8 mouse cellular contexts compared by ENCODE assay signal in genomic region chr1:43827763-43828194, GRCm38 (mm10). TPM values are rescaled to one million over a fixed set of nuclear protein-coding genes. Genes with fewer than 3 reads are reported as not detected.
A peak's percentile ranks its signal among the peaks of the same experiment; 100 is the strongest.
DNase-seq lines count a peak whose midpoint lies in the region; ATAC-seq and TF ChIP-seq lines count a peak whose summit lies in the region.

Gene Uxs1, minus strand, starts transcription at chr1:43827800.

- H3K36me3 ChIP-seq in ES-Bruce4 (ENCODE audit: control insufficient read depth, insufficient read depth, low read length, poor library complexity, severe bottlenecking), result no peaks in the 10 kb centered on the region
- H3K36me3 ChIP-seq in forebrain, embryonic 13.5 days (ENCODE audit: poor library complexity, severe bottlenecking), result no peaks in the 10 kb centered on the region
- no peaks in the 10 kb centered on the region for H3K36me3 ChIP-seq in liver, postnatal 0 days (replicated peaks; ENCODE audit: insufficient read depth, low read length)
- H3K36me3 ChIP-seq in neural tube, embryonic 14.5 days (ENCODE audit: control insufficient read depth, insufficient read depth, low read length), result no peaks in the 10 kb centered on the region

- peak within 1 kb of the TSS; percentile 95 for H3K4me2 ChIP-seq in forebrain, embryonic 13.5 days
- peak within 1 kb of the TSS; percentile 85 for H3K4me2 ChIP-seq in liver, postnatal 0 days (ENCODE audit: low read depth, low read length)
- H3K4me2 ChIP-seq in neural tube, embryonic 14.5 days (ENCODE audit: low read depth, low read length), result peak within 1 kb of the TSS; percentile 94

- no peaks in the 10 kb centered on the region for H3K9me3 ChIP-seq in ES-Bruce4 (replicated peaks; ENCODE audit: control insufficient read depth, insufficient read depth, low read length, poor library complexity, severe bottlenecking)
- H3K9me3 ChIP-seq in forebrain, embryonic 13.5 days (replicated peaks), result no peaks in the 10 kb centered on the region
- no peaks in the 10 kb centered on the region for H3K9me3 ChIP-seq in liver, postnatal 0 days (ENCODE audit: low read length)
- H3K9me3 ChIP-seq in neural tube, embryonic 14.5 days (ENCODE audit: control insufficient read depth, low read length), result no peaks in the 10 kb centered on the region

- H3K27ac ChIP-seq in ES-Bruce4 (ENCODE audit: insufficient read depth, low read length), result no peak within 1 kb of the TSS
- peak within 1 kb of the TSS; percentile 91 for H3K27ac ChIP-seq in forebrain, embryonic 13.5 days
- peak within 1 kb of the TSS; percentile 79 for H3K27ac ChIP-seq in liver, postnatal 0 days (ENCODE audit: low read depth)
- peak within 1 kb of the TSS; percentile 92 for H3K27ac ChIP-seq in neural tube, embryonic 14.5 days (ENCODE audit: low read depth, low read length)

- no peaks in the 10 kb centered on the region for H3K4me1 ChIP-seq in ES-Bruce4 (ENCODE audit: control insufficient read depth, insufficient read depth, low read length)
- peaks cover 33% of the 10 kb centered on the region for H3K4me1 ChIP-seq in forebrain, embryonic 13.5 days
- peaks cover 5% of the 10 kb centered on the region; the same call in 1 of the 2 replicates for H3K4me1 ChIP-seq in liver, postnatal 0 days (ENCODE audit: insufficient read depth)
- peaks cover 15% of the 10 kb centered on the region for H3K4me1 ChIP-seq in neural tube, embryonic 14.5 days (ENCODE audit: control insufficient read depth, insufficient read depth, low read length)

- no peak for TF ChIP-seq CTCF in ES-Bruce4 (IDR thresholded peaks at IDR 0.05; ENCODE audit: low read depth, low read length)
- no peak for TF ChIP-seq CTCF in liver, postnatal 0 days (IDR thresholded peaks at IDR 0.05; ENCODE audit: low read depth)

- TF ChIP-seq EP300 in ES-Bruce4 (IDR thresholded peaks at IDR 0.05; ENCODE audit: insufficient read depth, low read depth, low read length), result peak; percentile 39; the same call in 1 of the 2 replicates
- TF ChIP-seq EP300 in liver, postnatal 0 days (IDR thresholded peaks at IDR 0.05; ENCODE audit: low read depth), result no peak

- H3K27me3 ChIP-seq in ES-Bruce4 (ENCODE audit: control insufficient read depth, insufficient read depth, low read length, poor library complexity, severe bottlenecking), result no peaks in the 10 kb centered on the region
- H3K27me3 ChIP-seq in forebrain, embryonic 13.5 days, result no peaks in the 10 kb centered on the region
- no peaks in the 10 kb centered on the region for H3K27me3 ChIP-seq in liver, postnatal 0 days (ENCODE audit: insufficient read depth, low read length)
- no peaks in the 10 kb centered on the region for H3K27me3 ChIP-seq in neural tube, embryonic 14.5 days (ENCODE audit: control insufficient read depth, insufficient read depth, low read length)

- peak; percentile 89 for ATAC-seq in cerebellum, adult (ENCODE audit: insufficient number of reproducible peaks, low FRiP score, low TSS enrichment)
- ATAC-seq in forebrain, embryonic 13.5 days, result peak; percentile 99
- peak; percentile 96 for ATAC-seq in liver, postnatal 0 days
- ATAC-seq in neural tube, embryonic 14.5 days (ENCODE audit: low read depth), result peak; percentile 98

- intact Hi-C loops in heart, postnatal 10 days (cut with DNase I), result loop anchor here (5.0 kb wide), 3 partner anchors 50 to 275 kb away; partner anchors contain the start of genes Tex30 and Tpp2

- TF ChIP-seq POLR2A in ES-Bruce4 (IDR thresholded peaks at IDR 0.05; ENCODE audit: insufficient read depth, low read length), result peak; percentile 73

- DNase-seq in heart, postnatal 10 days, result peak; percentile 99
- peak; percentile 84 for DNase-seq in large intestine, adult 2 months (ENCODE audit: low read depth, low spot score)
- DNase-seq in liver, postnatal 0 days, result peak; percentile 98
- DNase-seq in testis, postnatal 10 days (ENCODE audit: low spot score), result peak; percentile 98

- peak within 1 kb of the TSS; percentile 72 for H3K9ac ChIP-seq in ES-Bruce4 (ENCODE audit: low read depth, poor library complexity, severe bottlenecking)
- peak within 1 kb of the TSS; percentile 94 for H3K9ac ChIP-seq in forebrain, embryonic 13.5 days
- peak within 1 kb of the TSS; percentile 84 for H3K9ac ChIP-seq in liver, postnatal 0 days (replicated peaks)
- H3K9ac ChIP-seq in neural tube, embryonic 14.5 days (replicated peaks; ENCODE audit: low read depth, low read length), result peak within 1 kb of the TSS; percentile 83

- under 1% methylated on average over 41 of the region's 41 CpGs for WGBS in forebrain, embryonic 13.5 days
- WGBS in large intestine, adult 2 months, result under 1% methylated on average over 40 of the region's 41 CpGs
- WGBS in liver, postnatal 0 days (ENCODE audit: insufficient replicate concordance), result under 1% methylated on average over 32 of the region's 41 CpGs
- WGBS in neural tube, embryonic 14.5 days, result under 1% methylated on average over 36 of the region's 41 CpGs

- H3K4me3 ChIP-seq in ES-Bruce4 (ENCODE audit: low read depth, low read length), result peak within 1 kb of the TSS; percentile 77
- peak within 1 kb of the TSS; percentile 93 for H3K4me3 ChIP-seq in forebrain, embryonic 13.5 days
- H3K4me3 ChIP-seq in liver, postnatal 0 days (ENCODE audit: low read depth, low read length), result peak within 1 kb of the TSS; percentile 91
- H3K4me3 ChIP-seq in neural tube, embryonic 14.5 days (ENCODE audit: low read depth, low read length), result peak within 1 kb of the TSS; percentile 89

RNA-seq across cellular contexts. Expression of gene Uxs1, which starts in this region (rescaled TPM):
- polyA plus RNA-seq in ES-Bruce4 (2011; ENCODE audit: insufficient read depth, insufficient read length, low read depth, missing spikeins), result 23.9 and 24.4 TPM in 2 replicates
- polyA plus RNA-seq in forebrain, embryonic 13.5 days (2015; fragmentation: Nextera tagmentation; extraction: Ambion mirVana), result 18.1 and 19.0 TPM in 2 replicates
- total RNA-seq in heart, postnatal 10 days (2021), result 10 to 100 TPM; 10.9 to 12.7 TPM
- polyA plus RNA-seq in large intestine, adult 2 months (2012; rRNA removed), result 7.8 and 9.1 TPM in 2 replicates
- 7.3 and 7.4 TPM in 2 replicates for polyA plus RNA-seq in liver, postnatal 0 days (2015; fragmentation: Nextera tagmentation; extraction: Ambion mirVana)
- 15.0 and 22.5 TPM in 2 replicates for polyA plus RNA-seq in neural tube, embryonic 14.5 days (2014; fragmentation: Nextera tagmentation; extraction: Ambion mirVana)
